Mouse (Mus musculus) neural tube, embryonic 14.5 days (tissue): ENCODE results near the gene Cog2. TPM values are rescaled to one million over a fixed set of nuclear protein-coding genes. Genes with fewer than 3 reads are reported as not detected.

Experiments
- ATAC-seq: fragments of 200-750 bp; cut with Nextera tagmentation; 2 replicates; pipeline ENCODE4 v1.8.0; 2017; ENCODE audit warnings: low read depth, mild to moderate bottlenecking, moderate TSS enrichment, moderate library complexity
- H3K27ac ChIP-seq: fragments of 300-500 bp; sonication (generic); 2 replicates; pipeline ENCODE4 v1.5.1; 2014; ENCODE audit warnings: low read depth, mild to moderate bottlenecking, control low read depth, low read length, moderate library complexity, mixed read lengths
- H3K27me3 ChIP-seq: fragments of 300-500 bp; sonication (generic); 2 replicates; pipeline ENCODE4 v1.6.1; 2014; ENCODE audit warnings: low read length; ENCODE audit not compliant: control insufficient read depth, insufficient read depth
- H3K36me3 ChIP-seq: fragments of 300-500 bp; sonication (generic); 2 replicates; pipeline ENCODE4 v1.6.1; 2014; ENCODE audit warnings: low read length, mixed read lengths; ENCODE audit not compliant: control insufficient read depth, insufficient read depth
- H3K4me1 ChIP-seq: fragments of 300-500 bp; sonication (generic); 2 replicates; pipeline ENCODE4 v1.6.1; 2014; ENCODE audit warnings: low read length; ENCODE audit not compliant: control insufficient read depth, insufficient read depth
- H3K4me2 ChIP-seq: fragments of 300-500 bp; sonication (generic); 2 replicates; pipeline ENCODE4 v1.6.1; 2014; ENCODE audit warnings: mild to moderate bottlenecking, low read depth, low read length, control low read depth
- H3K4me3 ChIP-seq: fragments of 300-500 bp; sonication (generic); 2 replicates; pipeline ENCODE4 v1.5.1; 2014; ENCODE audit warnings: low read depth, low read length, control low read depth, mixed read lengths
- H3K9ac ChIP-seq: fragments of 300-500 bp; sonication (generic); replicated peaks from 2 replicates; pipeline ENCODE4 v1.6.1; 2014; ENCODE audit warnings: low read depth, mild to moderate bottlenecking, control low read depth, low read length, mixed read lengths
- H3K9me3 ChIP-seq: fragments of 300-500 bp; sonication (generic); 2 replicates; pipeline ENCODE4 v1.6.1; 2016; ENCODE audit warnings: low read length; ENCODE audit not compliant: control insufficient read depth
- WGBS: fragments of 180-500 bp; shearing (Covaris S2); extraction: QIAGEN DNeasy Blood & Tissue Kit; methylation state at CpG from one replicate; pipeline ENCODE4 v1.1.7; 2014; 5-methylcytosine and 5-hydroxymethylcytosine counted together
- polyA plus RNA-seq: library from polyadenylated mRNA; unstranded; fragments of >200 nt; fragmentation: Nextera tagmentation; extraction: Ambion mirVana; gene quantifications from 2 replicates; pipeline ENCODE4 v1.2.1, GENCODE M21; 2014

Gene Cog2
- polyA plus RNA-seq, 1 experiment from 2014 or later = 32.3 TPM

GRCm38 (mm10) chr8:124507572-124508320, 12.8 kb upstream of the Cog2 start:
- H3K36me3 ChIP-seq = no peaks in the 10 kb centered on the region
- no peak overlapping the region for H3K27ac ChIP-seq
- no peaks in the 10 kb centered on the region for H3K27me3 ChIP-seq
- H3K9ac ChIP-seq = no peak overlapping the region
- 0 out of 2 replicates have a peak, but pooled peaks cover 2% of the 10 kb centered on the region for H3K9me3 ChIP-seq
- no peak overlapping the region for H3K4me3 ChIP-seq
- H3K4me1 ChIP-seq = no peaks in the 10 kb centered on the region
- no peak overlapping the region for H3K4me2 ChIP-seq
- ATAC-seq = no peak
- 72% methylated on average over 8 of the region's 8 CpGs for WGBS

GRCm38 (mm10) chr8:124508321-124508695, 12.3 kb upstream of the Cog2 start:
- Histone ChIP-seq H3K4me3 (no peak overlapping the region), H3K4me2 (no peak overlapping the region), H3K9me3 (0 out of 2 replicates have a peak, but pooled peaks cover 2% of the 10 kb centered on the region), H3K27ac (no peak overlapping the region), H3K27me3 (no peaks in the 10 kb centered on the region), H3K36me3 (no peaks in the 10 kb centered on the region), H3K9ac (no peak overlapping the region), H3K4me1 (no peaks in the 10 kb centered on the region)
- WGBS = 68% methylated on average over 6 of the region's 6 CpGs
- ATAC-seq = no peak

GRCm38 (mm10) chr8:124509156-124509555, 11.4 kb upstream of the Cog2 start:
- Histone ChIP-seq H3K27ac (no peak overlapping the region), H3K4me2 (no peak overlapping the region), H3K4me3 (no peak overlapping the region), H3K4me1 (no peaks in the 10 kb centered on the region), H3K36me3 (no peaks in the 10 kb centered on the region), H3K9me3 (no peaks in the 10 kb centered on the region), H3K27me3 (no peaks in the 10 kb centered on the region), H3K9ac (no peak overlapping the region)
- WGBS = 77% methylated on average over 3 of the region's 3 CpGs
- ATAC-seq = no peak

GRCm38 (mm10) chr8:124516039-124516438, 4.5 kb upstream of the Cog2 start:
- H3K27ac ChIP-seq = no peak overlapping the region
- H3K4me2 ChIP-seq = no peak overlapping the region
- no peaks in the 10 kb centered on the region for H3K9me3 ChIP-seq
- WGBS = 76% methylated on average over 3 of the region's 3 CpGs
- H3K9ac ChIP-seq = no peak overlapping the region
- H3K36me3 ChIP-seq = no peaks in the 10 kb centered on the region
- no peaks in the 10 kb centered on the region for H3K4me1 ChIP-seq
- no peaks in the 10 kb centered on the region for H3K27me3 ChIP-seq
- no peak overlapping the region for H3K4me3 ChIP-seq
- ATAC-seq = no peak

- Histone ChIP-seq H3K4me3 (no peak overlapping the region), H3K9me3 (no peaks in the 10 kb centered on the region), H3K9ac (no peak overlapping the region), H3K27me3 (no peaks in the 10 kb centered on the region), H3K4me2 (no peak overlapping the region), H3K36me3 (no peaks in the 10 kb centered on the region), H3K4me1 (peaks cover 3% of the 10 kb centered on the region), H3K27ac (no peak overlapping the region)
- 80% methylated on average over 6 of the region's 6 CpGs for WGBS
- no peak for ATAC-seq
Measured at GRCm38 (mm10) chr8:124516525-124516924, 4.0 kb upstream of the Cog2 start.

- H3K4me3 ChIP-seq = no peak overlapping the region
- no peak overlapping the region for H3K9ac ChIP-seq
- H3K27me3 ChIP-seq = no peaks in the 10 kb centered on the region
- H3K4me1 ChIP-seq = peaks cover 9% of the 10 kb centered on the region
- WGBS = 76% methylated on average over 6 of the region's 6 CpGs
- H3K36me3 ChIP-seq = no peaks in the 10 kb centered on the region
- ATAC-seq = no peak
- H3K4me2 ChIP-seq = no peak overlapping the region
- H3K9me3 ChIP-seq = no peaks in the 10 kb centered on the region
- H3K27ac ChIP-seq = no peak overlapping the region
Measured at GRCm38 (mm10) chr8:124517142-124517541, 3.4 kb upstream of the Cog2 start.

- WGBS = 88% methylated on average over 6 of the region's 6 CpGs
- Histone ChIP-seq H3K27me3 (no peaks in the 10 kb centered on the region), H3K4me1 (peaks cover 13% of the 10 kb centered on the region), H3K36me3 (peaks cover 9% of the 10 kb centered on the region), H3K9ac (peak overlapping the region; percentile 72; the same call in 1 of the 2 replicates), H3K4me3 (0 out of 2 replicates have a peak overlapping the region, but pooled peaks have one; percentile 88), H3K9me3 (no peaks in the 10 kb centered on the region), H3K4me2 (peak overlapping the region; percentile 78), H3K27ac (no peak overlapping the region)
- no peak for ATAC-seq
Measured at GRCm38 (mm10) chr8:124521946-124522345, 1.4 kb downstream of the Cog2 start.

- Histone ChIP-seq H3K36me3 (peaks cover 24% of the 10 kb centered on the region), H3K4me2 (no peak overlapping the region), H3K27me3 (no peaks in the 10 kb centered on the region), H3K4me3 (no peak overlapping the region), H3K4me1 (peaks cover 12% of the 10 kb centered on the region), H3K9ac (no peak overlapping the region), H3K27ac (no peak overlapping the region), H3K9me3 (no peaks in the 10 kb centered on the region)
- WGBS = 93% methylated on average over 11 of the region's 11 CpGs
- no peak for ATAC-seq
Measured at GRCm38 (mm10) chr8:124526261-124526660, 5.7 kb downstream of the Cog2 start.

GRCm38 (mm10) chr8:124530076-124530475, 9.5 kb downstream of the Cog2 start:
- WGBS = 91% methylated on average over 14 of the region's 14 CpGs
- Histone ChIP-seq H3K27ac (no peak overlapping the region), H3K4me1 (no peaks in the 10 kb centered on the region), H3K9ac (no peak overlapping the region), H3K4me2 (no peak overlapping the region), H3K4me3 (no peak overlapping the region), H3K9me3 (no peaks in the 10 kb centered on the region), H3K27me3 (no peaks in the 10 kb centered on the region), H3K36me3 (peaks cover 52% of the 10 kb centered on the region)
- ATAC-seq = no peak
